Comparison of ENCODE assay signal across 27 mouse cellular contexts in genomic region chr6:137496562-137496961, GRCm38 (mm10).
DNase-seq lines count a peak whose midpoint lies in the region; ATAC-seq lines count a peak whose summit lies in the region.
"Had no signal": no experiment of that assay in that cellular context is flagged by ENCODE, and none has a peak within 500 bp of the region (broad histone marks: within the 10 kb centered on the region; RNA-seq: fewer than 3 reads in every experiment).

No protein-coding gene starts in this region.

- DNase-seq in embryonic facial prominence, embryonic 10.5 days (ENCODE audit: low spot score): no peak
- DNase-seq in hindbrain, embryonic 10.5 days (ENCODE audit: low spot score): no peak
- no peak for DNase-seq in limb, embryonic 11.5 days (ENCODE audit: low spot score)
- no peak for DNase-seq in limb, embryonic 10.5 days (ENCODE audit: low spot score)
- DNase-seq: adrenal gland, adult 8-10 months; cerebellum, adult 8-10 months; cerebellum, postnatal 25 days; gastrocnemius, adult 2 months; gastrocnemius, postnatal 36 days; heart, adult 18-20 months; kidney, adult 9 months; layer of hippocampus, postnatal 36 days; left cerebral cortex, postnatal 4 days; liver; lung, postnatal 4 days; retina, postnatal 1 day; right cerebral cortex, postnatal 25 days; thymus, postnatal 14 days had no signal

- WGBS in embryonic facial prominence, embryonic 12.5 days: 93% methylated on average over 2 of the region's 2 CpGs
- WGBS in embryonic facial prominence, embryonic 10.5 days: 99% methylated on average over 2 of the region's 2 CpGs
- 98% methylated on average over 2 of the region's 2 CpGs for WGBS in hindbrain, embryonic 16.5 days
- 95% methylated on average over 2 of the region's 2 CpGs for WGBS in hindbrain, embryonic 10.5 days
- WGBS in limb, embryonic 11.5 days: 98% methylated on average over 2 of the region's 2 CpGs
- 88% methylated on average over 2 of the region's 2 CpGs for WGBS in limb, embryonic 10.5 days
- WGBS in midbrain, embryonic 16.5 days: 100% methylated on average over 2 of the region's 2 CpGs
- WGBS in midbrain, embryonic 13.5 days: 94% methylated on average over 2 of the region's 2 CpGs

- no peaks in the 10 kb centered on the region for H3K9me3 ChIP-seq in embryonic facial prominence, embryonic 12.5 days
- H3K9me3 ChIP-seq in embryonic facial prominence, embryonic 10.5 days: no peaks in the 10 kb centered on the region
- no peaks in the 10 kb centered on the region for H3K9me3 ChIP-seq in hindbrain, embryonic 16.5 days (ENCODE audit: control insufficient read depth, low read length)
- H3K9me3 ChIP-seq in hindbrain, embryonic 10.5 days: no peaks in the 10 kb centered on the region
- H3K9me3 ChIP-seq in limb, embryonic 11.5 days (ENCODE audit: control insufficient read depth, low read length): no peaks in the 10 kb centered on the region
- no peaks in the 10 kb centered on the region for H3K9me3 ChIP-seq in limb, embryonic 10.5 days (replicated peaks)
- no peaks in the 10 kb centered on the region for H3K9me3 ChIP-seq in midbrain, embryonic 16.5 days (replicated peaks; ENCODE audit: control insufficient read depth, low read length, poor library complexity, severe bottlenecking)
- no peaks in the 10 kb centered on the region for H3K9me3 ChIP-seq in midbrain, embryonic 13.5 days
- H3K9me3 ChIP-seq: heart, embryonic 12.5 days; stomach, embryonic 15.5 days had no signal

- H3K27ac ChIP-seq in embryonic facial prominence, embryonic 12.5 days: no peak overlapping the region
- no peak overlapping the region for H3K27ac ChIP-seq in embryonic facial prominence, embryonic 10.5 days (replicated peaks)
- no peak overlapping the region for H3K27ac ChIP-seq in hindbrain, embryonic 16.5 days (ENCODE audit: low read depth, low read length)
- no peak overlapping the region for H3K27ac ChIP-seq in hindbrain, embryonic 10.5 days
- H3K27ac ChIP-seq in limb, embryonic 11.5 days (replicated peaks; ENCODE audit: low read depth, low read length): no peak overlapping the region
- H3K27ac ChIP-seq in limb, embryonic 10.5 days: no peak overlapping the region
- no peak overlapping the region for H3K27ac ChIP-seq in midbrain, embryonic 16.5 days (ENCODE audit: low read length)
- no peak overlapping the region for H3K27ac ChIP-seq in midbrain, embryonic 13.5 days
- H3K27ac ChIP-seq: gastrocnemius, adult 2 months; stomach, embryonic 15.5 days had no signal

- H3K27me3 ChIP-seq in embryonic facial prominence, embryonic 12.5 days: no peaks in the 10 kb centered on the region
- no peaks in the 10 kb centered on the region for H3K27me3 ChIP-seq in embryonic facial prominence, embryonic 10.5 days (replicated peaks; ENCODE audit: low read depth, poor library complexity, severe bottlenecking)
- H3K27me3 ChIP-seq in hindbrain, embryonic 16.5 days (replicated peaks; ENCODE audit: control insufficient read depth, insufficient read depth, low read length): no peaks in the 10 kb centered on the region
- H3K27me3 ChIP-seq in hindbrain, embryonic 10.5 days (ENCODE audit: insufficient read depth, poor library complexity, severe bottlenecking): no peaks in the 10 kb centered on the region
- H3K27me3 ChIP-seq in limb, embryonic 11.5 days (ENCODE audit: control insufficient read depth, insufficient read depth, low read length): no peaks in the 10 kb centered on the region
- H3K27me3 ChIP-seq in limb, embryonic 10.5 days (ENCODE audit: low read depth, poor library complexity, severe bottlenecking): no peaks in the 10 kb centered on the region
- H3K27me3 ChIP-seq in midbrain, embryonic 16.5 days (ENCODE audit: control insufficient read depth, insufficient read depth, low read depth, low read length): no peaks in the 10 kb centered on the region
- H3K27me3 ChIP-seq in midbrain, embryonic 13.5 days: no peaks in the 10 kb centered on the region
- H3K27me3 ChIP-seq: CH12.LX; heart, embryonic 12.5 days; stomach, embryonic 15.5 days had no signal

- no peak overlapping the region for H3K4me2 ChIP-seq in embryonic facial prominence, embryonic 12.5 days (replicated peaks)
- no peak overlapping the region for H3K4me2 ChIP-seq in hindbrain, embryonic 16.5 days (ENCODE audit: low read length)
- no peak overlapping the region for H3K4me2 ChIP-seq in limb, embryonic 11.5 days (ENCODE audit: low read depth, severe bottlenecking)
- no peak overlapping the region for H3K4me2 ChIP-seq in midbrain, embryonic 16.5 days (ENCODE audit: low read length)
- H3K4me2 ChIP-seq in midbrain, embryonic 13.5 days (replicated peaks): no peak overlapping the region
- H3K4me2 ChIP-seq: heart, embryonic 12.5 days; stomach, embryonic 15.5 days had no signal

- ATAC-seq in embryonic facial prominence, embryonic 12.5 days (ENCODE audit: insufficient number of reproducible peaks, insufficient read depth, low FRiP score, low TSS enrichment): 0 out of 2 replicates have a peak, but pooled peaks have one; percentile 22
- ATAC-seq in hindbrain, embryonic 16.5 days: peak; percentile 58; the same call in 1 of the 2 replicates
- ATAC-seq in limb, embryonic 11.5 days (ENCODE audit: insufficient number of reproducible peaks, low FRiP score, low TSS enrichment, low read depth): peak; percentile 32; the same call in 1 of the 2 replicates
- peak; percentile 28; the same call in 1 of the 2 replicates for ATAC-seq in midbrain, embryonic 16.5 days
- ATAC-seq in midbrain, embryonic 13.5 days: no peak
- ATAC-seq: activated CD4-positive, CD25-positive, alpha-beta regulatory T cell, adult 4 months; forebrain, embryonic 16.5 days had no signal

- no peak overlapping the region for H3K9ac ChIP-seq in embryonic facial prominence, embryonic 12.5 days
- H3K9ac ChIP-seq in hindbrain, embryonic 16.5 days (ENCODE audit: low read depth, low read length): no peak overlapping the region
- H3K9ac ChIP-seq in limb, embryonic 11.5 days (ENCODE audit: low read length): no peak overlapping the region
- no peak overlapping the region for H3K9ac ChIP-seq in midbrain, embryonic 16.5 days (ENCODE audit: low read depth, low read length)
- no peak overlapping the region for H3K9ac ChIP-seq in midbrain, embryonic 13.5 days (replicated peaks)
- H3K9ac ChIP-seq: heart, embryonic 12.5 days; stomach, embryonic 15.5 days had no signal

- H3K4me1 ChIP-seq in embryonic facial prominence, embryonic 12.5 days: no peaks in the 10 kb centered on the region
- 0 out of 2 replicates have a peak, but pooled peaks cover 3% of the 10 kb centered on the region for H3K4me1 ChIP-seq in embryonic facial prominence, embryonic 10.5 days
- H3K4me1 ChIP-seq in hindbrain, embryonic 16.5 days (ENCODE audit: control insufficient read depth, insufficient read depth, low read depth, low read length): no peaks in the 10 kb centered on the region
- H3K4me1 ChIP-seq in hindbrain, embryonic 10.5 days (replicated peaks): peaks cover 7% of the 10 kb centered on the region; the same call in 1 of the 2 replicates
- H3K4me1 ChIP-seq in limb, embryonic 11.5 days (ENCODE audit: control insufficient read depth, insufficient read depth, low read length): no peaks in the 10 kb centered on the region
- no peaks in the 10 kb centered on the region for H3K4me1 ChIP-seq in limb, embryonic 10.5 days
- no peaks in the 10 kb centered on the region for H3K4me1 ChIP-seq in midbrain, embryonic 16.5 days (ENCODE audit: control insufficient read depth, insufficient read depth, low read length)
- no peaks in the 10 kb centered on the region for H3K4me1 ChIP-seq in midbrain, embryonic 13.5 days (replicated peaks)
- H3K4me1 ChIP-seq: stomach, embryonic 15.5 days had no signal

- no peaks in the 10 kb centered on the region for H3K36me3 ChIP-seq in embryonic facial prominence, embryonic 12.5 days
- H3K36me3 ChIP-seq in embryonic facial prominence, embryonic 10.5 days (replicated peaks): no peaks in the 10 kb centered on the region
- H3K36me3 ChIP-seq in hindbrain, embryonic 16.5 days (ENCODE audit: control insufficient read depth, insufficient read depth, low read length): no peaks in the 10 kb centered on the region
- no peaks in the 10 kb centered on the region for H3K36me3 ChIP-seq in hindbrain, embryonic 10.5 days
- H3K36me3 ChIP-seq in limb, embryonic 11.5 days (ENCODE audit: control insufficient read depth, insufficient read depth, low read length): no peaks in the 10 kb centered on the region
- H3K36me3 ChIP-seq in limb, embryonic 10.5 days: no peaks in the 10 kb centered on the region
- no peaks in the 10 kb centered on the region for H3K36me3 ChIP-seq in midbrain, embryonic 16.5 days (ENCODE audit: control insufficient read depth, insufficient read depth, low read length)
- H3K36me3 ChIP-seq in midbrain, embryonic 13.5 days: no peaks in the 10 kb centered on the region
- H3K36me3 ChIP-seq: stomach, embryonic 15.5 days had no signal

- no peak overlapping the region for H3K4me3 ChIP-seq in embryonic facial prominence, embryonic 12.5 days
- H3K4me3 ChIP-seq in embryonic facial prominence, embryonic 10.5 days: no peak overlapping the region
- H3K4me3 ChIP-seq in hindbrain, embryonic 16.5 days (ENCODE audit: low read length): no peak overlapping the region
- no peak overlapping the region for H3K4me3 ChIP-seq in hindbrain, embryonic 10.5 days
- no peak overlapping the region for H3K4me3 ChIP-seq in limb, embryonic 11.5 days (ENCODE audit: low read depth, low read length)
- no peak overlapping the region for H3K4me3 ChIP-seq in limb, embryonic 10.5 days
- H3K4me3 ChIP-seq in midbrain, embryonic 16.5 days (ENCODE audit: low read depth, low read length): no peak overlapping the region
- no peak overlapping the region for H3K4me3 ChIP-seq in midbrain, embryonic 13.5 days (replicated peaks)
- H3K4me3 ChIP-seq: gastrocnemius, adult 2 months; heart, embryonic 12.5 days; stomach, embryonic 15.5 days had no signal
